Mouse (Mus musculus): ENCODE data around the gene Mmp2. TPM values are rescaled to one million over a fixed set of nuclear protein-coding genes. Genes with fewer than 3 reads are reported as not detected.

Gene Mmp2
- polyA plus RNA-seq, 1 experiment from 2014 or later, result 35.9 TPM

DNA sequence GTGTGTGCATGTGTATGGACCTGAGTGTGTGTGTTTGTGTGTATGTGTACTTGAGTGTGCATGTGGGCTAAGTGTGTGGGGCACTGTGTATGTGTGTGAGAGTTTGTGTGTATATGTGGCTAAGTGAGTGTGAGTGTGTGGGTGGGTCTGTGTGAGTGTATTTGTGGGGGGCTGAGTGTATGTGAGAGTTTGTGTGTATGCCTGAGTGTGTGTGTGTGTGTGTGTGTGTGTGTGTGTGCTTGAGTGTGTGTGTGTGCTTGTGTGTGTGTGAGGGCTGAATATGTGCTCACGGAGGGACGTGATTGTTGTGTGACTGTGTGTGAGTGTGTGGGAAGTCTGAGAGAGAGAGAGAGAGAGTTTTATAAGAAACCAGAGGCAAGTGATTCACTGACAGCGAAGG lies 24.3 kb downstream of the Mmp2 start:
- 0 out of 2 replicates have a peak, but pooled peaks cover 3% of the 10 kb centered on the region for H3K9me3 ChIP-seq (ENCODE audit: control insufficient read depth, low read length)
- peaks cover 5% of the 10 kb centered on the region for H3K27me3 ChIP-seq (ENCODE audit: control insufficient read depth, insufficient read depth, low read length)

DNA sequence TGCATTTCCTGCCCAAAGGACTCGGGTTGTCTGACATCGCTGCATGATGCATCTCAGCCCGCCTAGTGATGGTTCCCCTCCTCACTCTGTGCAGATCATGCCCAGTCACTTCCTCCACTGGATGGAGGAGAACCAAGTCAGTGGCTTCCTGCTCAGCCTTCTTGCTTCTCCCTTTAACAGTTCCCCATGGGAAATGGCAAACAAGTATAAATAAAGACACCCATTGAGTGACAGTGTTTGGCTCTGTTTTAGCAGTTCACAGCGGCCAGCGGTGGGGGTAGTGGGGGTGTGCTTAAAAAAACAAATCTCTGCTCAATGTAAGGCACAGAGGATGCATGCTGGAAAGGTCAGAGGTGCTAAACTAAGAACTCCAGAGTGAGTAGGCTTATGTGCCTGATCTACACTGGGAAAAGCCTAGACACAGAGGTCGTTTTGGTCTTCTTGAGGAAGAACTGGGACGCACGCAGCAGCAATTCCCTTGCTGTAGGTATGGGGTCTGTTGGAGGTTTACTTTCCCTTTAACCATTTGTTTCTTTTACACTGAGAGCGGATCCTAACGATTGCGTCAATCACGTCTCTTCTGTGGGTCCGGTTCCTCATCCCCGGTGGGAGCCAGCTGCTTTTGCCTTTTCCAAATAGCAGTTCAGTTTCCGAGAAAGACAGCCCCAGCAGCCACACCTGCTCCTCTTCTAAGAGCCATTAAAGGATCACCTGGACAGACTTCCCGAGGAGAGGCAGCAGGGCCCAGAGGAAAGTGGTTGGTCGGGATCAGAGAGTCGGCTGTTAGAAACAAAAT lies 26.3 kb downstream of the Mmp2 start:
- no peak overlapping the region for H3K9ac ChIP-seq
- H3K4me2 ChIP-seq (replicated peaks), result no peak overlapping the region
- ATAC-seq (ENCODE audit: low FRiP score) (no peak), DNase-seq (ENCODE audit: low spot score) (no peak)
- H3K9me3 ChIP-seq (ENCODE audit: control insufficient read depth, low read length), result 0 out of 2 replicates have a peak, but pooled peaks cover 5% of the 10 kb centered on the region
- H3K4me3 ChIP-seq (replicated peaks; ENCODE audit: low read length), result no peak overlapping the region
- peaks cover 7% of the 10 kb centered on the region for H3K27me3 ChIP-seq (ENCODE audit: control insufficient read depth, insufficient read depth, low read length)
- 56% methylated on average over 18 of the region's 18 CpGs for WGBS
- H3K27ac ChIP-seq, result no peak overlapping the region
- H3K36me3 ChIP-seq (replicated peaks; ENCODE audit: control insufficient read depth, insufficient read depth), result no peaks in the 10 kb centered on the region
- H3K4me1 ChIP-seq (replicated peaks; ENCODE audit: control insufficient read depth, insufficient read depth, low read length), result 0 out of 2 replicates have a peak, but pooled peaks cover 10% of the 10 kb centered on the region

More for the DNA sequence above, 24.3 kb downstream of the Mmp2 start:
- H3K27ac ChIP-seq, result no peak overlapping the region
- H3K4me2 ChIP-seq (replicated peaks), result no peak overlapping the region
- ATAC-seq (ENCODE audit: low FRiP score), result no peak
- H3K9ac ChIP-seq, result no peak overlapping the region
- WGBS, result 90% methylated on average over 3 of the region's 3 CpGs
- DNase-seq (ENCODE audit: low spot score), result no peak
- H3K4me3 ChIP-seq (replicated peaks; ENCODE audit: low read length), result no peak overlapping the region
- H3K36me3 ChIP-seq (replicated peaks; ENCODE audit: control insufficient read depth, insufficient read depth), result no peaks in the 10 kb centered on the region
- H3K4me1 ChIP-seq (replicated peaks; ENCODE audit: control insufficient read depth, insufficient read depth, low read length), result peaks cover 23% of the 10 kb centered on the region; the same call in 1 of the 2 replicates

DNA sequence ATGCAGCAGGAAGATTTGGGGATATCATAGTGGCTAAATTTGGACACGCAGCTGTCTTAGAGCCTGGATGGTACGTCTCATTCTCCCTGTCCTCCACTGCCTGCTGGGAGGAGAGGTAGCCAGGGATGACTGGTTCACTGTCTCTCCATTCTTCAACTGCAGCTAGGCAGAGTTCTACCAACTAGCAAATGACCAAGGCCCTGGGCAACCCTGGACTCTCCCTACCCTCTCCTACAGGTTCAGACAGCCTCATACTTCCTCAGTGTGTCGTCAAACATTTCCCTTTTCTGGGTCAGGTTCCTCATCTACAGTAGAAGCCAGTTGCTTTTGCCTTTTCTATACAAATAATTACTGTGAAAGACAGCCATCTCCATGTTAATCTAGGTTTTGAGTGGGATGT lies 27.6 kb downstream of the Mmp2 start:
- ATAC-seq (ENCODE audit: low FRiP score), result no peak
- DNase-seq (ENCODE audit: low spot score), result no peak
- Histone ChIP-seq H3K9ac (0 out of 2 replicates have a peak overlapping the region, but pooled peaks have one; percentile 79), H3K36me3 (replicated peaks; ENCODE audit: control insufficient read depth, insufficient read depth) (no peaks in the 10 kb centered on the region), H3K4me2 (replicated peaks) (peak overlapping the region; percentile 72), H3K9me3 (ENCODE audit: control insufficient read depth, low read length) (0 out of 2 replicates have a peak, but pooled peaks cover 5% of the 10 kb centered on the region), H3K4me1 (replicated peaks; ENCODE audit: control insufficient read depth, insufficient read depth, low read length) (0 out of 2 replicates have a peak, but pooled peaks cover 10% of the 10 kb centered on the region), H3K4me3 (replicated peaks; ENCODE audit: low read length) (peak overlapping the region; percentile 69), H3K27ac (no peak overlapping the region), H3K27me3 (ENCODE audit: control insufficient read depth, insufficient read depth, low read length) (peaks cover 7% of the 10 kb centered on the region)
- WGBS, result 94% methylated on average over 3 of the region's 3 CpGs

DNA sequence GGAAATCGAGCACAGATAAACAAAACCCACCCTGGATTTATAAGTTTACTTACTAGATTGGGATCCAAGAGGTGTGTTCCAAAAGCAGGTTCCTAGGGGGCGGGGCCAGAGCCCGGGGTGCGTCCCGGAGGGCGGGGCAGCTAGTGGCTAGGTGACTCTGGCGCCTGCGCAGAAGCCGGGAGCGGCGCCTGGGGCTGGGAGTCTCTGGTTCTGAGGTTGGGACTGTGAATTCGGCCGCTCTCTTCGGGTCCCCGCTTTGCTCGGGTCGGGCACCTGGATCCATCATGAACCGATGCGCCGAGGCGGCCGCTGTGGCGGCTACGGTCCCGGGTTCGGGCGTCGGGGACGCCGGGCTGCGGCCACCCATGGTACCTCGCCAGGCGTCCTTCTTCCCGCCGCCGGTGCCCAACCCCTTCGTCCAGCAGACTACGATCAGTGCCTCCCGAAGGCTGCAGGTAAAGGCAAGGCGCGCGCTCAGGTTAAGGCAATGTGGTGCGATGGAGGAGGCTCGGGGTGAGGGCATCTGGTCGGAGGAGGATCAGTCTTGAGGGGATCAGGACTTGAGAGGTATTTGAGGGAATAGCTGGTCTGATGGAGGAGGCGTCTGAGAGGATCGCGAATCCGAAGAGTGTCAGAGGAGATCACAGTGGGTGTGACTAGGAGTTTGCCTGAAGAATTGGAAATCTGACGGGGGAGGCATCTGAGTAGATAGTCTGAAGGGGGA lies 28.2 kb downstream of the Mmp2 start, which contains the start of gene Lpcat2:
TSS of gene Lpcat2 (plus strand) at position 169 of the 724 bp plus-strand sequence.
- Histone ChIP-seq H3K9me3 (ENCODE audit: control insufficient read depth, low read length) (0 out of 2 replicates have a peak, but pooled peaks cover 5% of the 10 kb centered on the region), H3K9ac (peak within 1 kb of the TSS; percentile 79), H3K4me3 (replicated peaks; ENCODE audit: low read length) (peak within 1 kb of the TSS; percentile 69), H3K4me1 (replicated peaks; ENCODE audit: control insufficient read depth, insufficient read depth, low read length) (0 out of 2 replicates have a peak, but pooled peaks cover 5% of the 10 kb centered on the region), H3K4me2 (replicated peaks) (peak within 1 kb of the TSS; percentile 72), H3K27me3 (ENCODE audit: control insufficient read depth, insufficient read depth, low read length) (peaks cover 7% of the 10 kb centered on the region), H3K27ac (peak within 1 kb of the TSS; percentile 34; the same call in 1 of the 2 replicates), H3K36me3 (replicated peaks; ENCODE audit: control insufficient read depth, insufficient read depth) (no peaks in the 10 kb centered on the region)
- ATAC-seq (ENCODE audit: low FRiP score), result peak; percentile 59; the same call in 1 of the 2 replicates
- WGBS, result 2% methylated on average over 48 of the region's 50 CpGs
- DNase-seq (ENCODE audit: low spot score), result peak; percentile 74

DNA sequence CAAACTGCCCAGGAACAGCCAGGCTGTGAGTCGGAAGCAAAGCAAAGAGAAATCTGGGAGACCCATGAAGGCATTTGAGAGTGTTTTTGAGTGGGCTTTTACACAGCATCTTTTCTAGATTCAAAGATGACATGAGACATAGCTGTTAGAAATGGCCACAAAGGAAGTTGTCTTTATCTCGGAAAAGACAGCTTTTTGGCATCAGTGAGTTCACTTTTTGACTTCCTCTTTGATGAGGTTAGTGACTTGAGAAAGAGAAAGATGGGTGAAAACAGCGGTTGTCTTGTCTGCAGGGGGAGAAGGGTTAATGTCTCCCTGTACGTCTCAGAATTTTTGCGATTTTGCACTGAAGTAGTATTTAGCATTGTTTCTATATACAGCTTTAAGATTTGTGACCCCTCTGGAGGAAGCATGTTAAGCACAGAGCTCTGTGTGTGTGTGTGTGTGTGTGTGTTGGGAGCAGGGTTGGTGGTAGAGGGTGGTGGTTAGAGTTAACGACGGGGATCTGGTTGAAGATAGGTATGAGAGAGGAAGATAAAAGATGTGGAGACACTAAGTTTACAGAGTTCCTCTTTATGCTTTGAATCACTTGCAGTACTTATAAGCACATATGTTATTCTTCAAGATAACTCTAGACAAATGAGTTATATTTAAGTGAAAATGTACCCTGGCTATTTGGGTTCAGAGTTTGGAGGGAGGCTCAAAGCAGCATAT lies 29.3 kb downstream of the Mmp2 start:
- DNase-seq (ENCODE audit: low spot score) (no peak), ATAC-seq (ENCODE audit: low FRiP score) (no peak)
- 0 out of 2 replicates have a peak, but pooled peaks cover 5% of the 10 kb centered on the region for H3K4me1 ChIP-seq (replicated peaks; ENCODE audit: control insufficient read depth, insufficient read depth, low read length)
- H3K27me3 ChIP-seq (ENCODE audit: control insufficient read depth, insufficient read depth, low read length), result peaks cover 7% of the 10 kb centered on the region
- H3K27ac ChIP-seq, result no peak overlapping the region
- WGBS, result 91% methylated on average over 7 of the region's 7 CpGs
- H3K4me2 ChIP-seq (replicated peaks), result peak overlapping the region; percentile 72
- 0 out of 2 replicates have a peak, but pooled peaks cover 5% of the 10 kb centered on the region for H3K9me3 ChIP-seq (ENCODE audit: control insufficient read depth, low read length)
- no peak overlapping the region for H3K9ac ChIP-seq
- no peaks in the 10 kb centered on the region for H3K36me3 ChIP-seq (replicated peaks; ENCODE audit: control insufficient read depth, insufficient read depth)
- H3K4me3 ChIP-seq (replicated peaks; ENCODE audit: low read length), result peak overlapping the region; percentile 69

DNA sequence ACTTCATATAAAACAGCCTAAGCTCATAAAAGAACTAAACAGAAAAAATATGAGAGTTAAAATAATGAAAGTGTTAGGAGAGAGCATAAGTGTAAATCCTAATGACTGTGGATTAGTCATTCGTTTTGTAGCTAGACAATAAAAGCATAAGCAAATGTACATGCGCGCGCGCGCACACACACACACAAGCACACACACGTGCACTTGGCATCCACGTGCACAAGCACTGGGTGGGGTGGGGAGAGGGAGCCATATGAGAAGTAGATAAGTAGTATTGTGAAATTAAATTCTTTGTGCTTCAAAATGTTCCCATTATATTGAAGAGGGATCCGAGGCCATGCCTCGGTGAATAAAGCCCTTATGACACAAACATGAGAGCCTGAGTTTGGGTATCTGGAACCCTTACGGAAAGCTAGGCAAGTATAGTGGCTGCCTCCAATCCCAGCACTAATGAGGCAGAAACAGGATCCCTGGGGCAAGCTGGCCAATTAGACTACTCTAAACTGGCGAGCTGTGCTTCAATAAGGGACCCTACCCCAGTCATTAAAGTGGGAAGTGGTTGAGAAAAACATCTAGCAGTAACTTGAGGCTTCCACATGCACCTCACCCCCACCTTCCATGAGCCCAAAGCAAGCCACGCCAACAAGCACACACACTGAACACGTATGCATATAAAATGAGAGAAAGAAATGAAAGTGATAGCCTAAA lies 31.5 kb downstream of the Mmp2 start:
- H3K9me3 ChIP-seq (ENCODE audit: control insufficient read depth, low read length), result 0 out of 2 replicates have a peak, but pooled peaks cover 5% of the 10 kb centered on the region
- H3K4me2 ChIP-seq (replicated peaks), result no peak overlapping the region
- no peaks in the 10 kb centered on the region for H3K36me3 ChIP-seq (replicated peaks; ENCODE audit: control insufficient read depth, insufficient read depth)
- no peak overlapping the region for H3K4me3 ChIP-seq (replicated peaks; ENCODE audit: low read length)
- ATAC-seq (ENCODE audit: low FRiP score), result no peak
- no peak overlapping the region for H3K27ac ChIP-seq
- H3K9ac ChIP-seq, result no peak overlapping the region
- peaks cover 7% of the 10 kb centered on the region for H3K27me3 ChIP-seq (ENCODE audit: control insufficient read depth, insufficient read depth, low read length)
- 0 out of 2 replicates have a peak, but pooled peaks cover 5% of the 10 kb centered on the region for H3K4me1 ChIP-seq (replicated peaks; ENCODE audit: control insufficient read depth, insufficient read depth, low read length)
- WGBS, result 88% methylated on average over 14 of the region's 14 CpGs
- DNase-seq (ENCODE audit: low spot score), result no peak

DNA sequence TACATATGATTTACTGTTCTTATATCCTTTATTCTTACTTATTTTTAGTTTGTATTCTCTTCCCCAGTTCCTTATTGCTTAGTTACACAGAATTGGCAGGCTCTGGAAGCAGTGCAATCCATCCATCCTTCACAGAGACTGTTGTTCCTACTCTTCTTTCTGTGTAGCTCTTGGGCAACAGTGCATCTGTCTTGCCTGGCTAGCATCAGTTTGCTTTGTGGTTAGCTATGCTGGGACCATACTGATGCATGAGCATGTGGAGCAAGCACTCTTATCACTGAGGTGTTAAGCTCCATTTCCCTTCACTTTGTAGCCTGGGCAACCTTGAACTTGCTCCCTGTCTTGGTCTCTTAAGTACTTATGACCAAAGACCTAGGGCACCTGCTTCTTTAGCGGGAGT lies 34.9 kb downstream of the Mmp2 start:
- no peak for DNase-seq (ENCODE audit: low spot score)
- WGBS, result 94% methylated on average over 1 of the region's 1 CpGs

DNA sequence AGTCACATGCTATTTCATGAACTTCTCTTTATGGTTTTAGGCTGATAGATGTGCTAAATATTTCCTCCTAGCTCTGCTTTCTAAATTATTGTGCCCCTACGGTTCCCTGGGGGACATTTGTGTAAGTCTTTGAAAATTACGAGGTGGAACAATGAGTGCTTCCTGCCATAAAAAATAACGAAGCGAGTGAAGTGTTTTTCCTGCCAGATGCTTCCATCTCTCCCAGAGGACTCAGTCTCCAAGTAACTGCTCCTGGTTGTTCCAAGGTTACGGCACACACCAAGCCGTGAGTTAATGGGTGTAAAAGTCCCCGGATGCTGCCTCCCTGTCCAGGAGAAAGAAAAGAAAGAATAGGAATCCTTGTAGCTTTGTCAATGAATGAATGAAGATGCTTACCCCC lies 43.2 kb downstream of the Mmp2 start:
- H3K27ac ChIP-seq, result peak overlapping the region; percentile 38; the same call in 1 of the 2 replicates
- no peaks in the 10 kb centered on the region for H3K36me3 ChIP-seq (replicated peaks; ENCODE audit: control insufficient read depth, insufficient read depth)
- H3K4me3 ChIP-seq (replicated peaks; ENCODE audit: low read length), result no peak overlapping the region
- ATAC-seq (ENCODE audit: low FRiP score), result no peak
- no peak overlapping the region for H3K4me2 ChIP-seq (replicated peaks)
- no peaks in the 10 kb centered on the region for H3K27me3 ChIP-seq (ENCODE audit: control insufficient read depth, insufficient read depth, low read length)
- H3K4me1 ChIP-seq (replicated peaks; ENCODE audit: control insufficient read depth, insufficient read depth, low read length), result peaks cover 24% of the 10 kb centered on the region
- no peaks in the 10 kb centered on the region for H3K9me3 ChIP-seq (ENCODE audit: control insufficient read depth, low read length)
- no peak for DNase-seq (ENCODE audit: low spot score)
- no peak overlapping the region for H3K9ac ChIP-seq
- 18% methylated on average over 7 of the region's 7 CpGs for WGBS

More for the DNA sequence above, 34.9 kb downstream of the Mmp2 start:
- Histone ChIP-seq H3K27me3 (ENCODE audit: control insufficient read depth, insufficient read depth, low read length) (no peaks in the 10 kb centered on the region), H3K4me1 (replicated peaks; ENCODE audit: control insufficient read depth, insufficient read depth, low read length) (no peaks in the 10 kb centered on the region), H3K36me3 (replicated peaks; ENCODE audit: control insufficient read depth, insufficient read depth) (no peaks in the 10 kb centered on the region), H3K27ac (no peak overlapping the region), H3K4me2 (replicated peaks) (no peak overlapping the region), H3K9me3 (ENCODE audit: control insufficient read depth, low read length) (no peaks in the 10 kb centered on the region), H3K9ac (no peak overlapping the region), H3K4me3 (replicated peaks; ENCODE audit: low read length) (no peak overlapping the region)
- no peak for ATAC-seq (ENCODE audit: low FRiP score)
